Mouse (Mus musculus): ENCODE results near the gene Sft2d1.
"Not testable (repeated sequence)": the region's sequence is repeated elsewhere in the genome, so short reads cannot be mapped to it uniquely, and the experiment has no call there.

Gene Sft2d1

DNA sequence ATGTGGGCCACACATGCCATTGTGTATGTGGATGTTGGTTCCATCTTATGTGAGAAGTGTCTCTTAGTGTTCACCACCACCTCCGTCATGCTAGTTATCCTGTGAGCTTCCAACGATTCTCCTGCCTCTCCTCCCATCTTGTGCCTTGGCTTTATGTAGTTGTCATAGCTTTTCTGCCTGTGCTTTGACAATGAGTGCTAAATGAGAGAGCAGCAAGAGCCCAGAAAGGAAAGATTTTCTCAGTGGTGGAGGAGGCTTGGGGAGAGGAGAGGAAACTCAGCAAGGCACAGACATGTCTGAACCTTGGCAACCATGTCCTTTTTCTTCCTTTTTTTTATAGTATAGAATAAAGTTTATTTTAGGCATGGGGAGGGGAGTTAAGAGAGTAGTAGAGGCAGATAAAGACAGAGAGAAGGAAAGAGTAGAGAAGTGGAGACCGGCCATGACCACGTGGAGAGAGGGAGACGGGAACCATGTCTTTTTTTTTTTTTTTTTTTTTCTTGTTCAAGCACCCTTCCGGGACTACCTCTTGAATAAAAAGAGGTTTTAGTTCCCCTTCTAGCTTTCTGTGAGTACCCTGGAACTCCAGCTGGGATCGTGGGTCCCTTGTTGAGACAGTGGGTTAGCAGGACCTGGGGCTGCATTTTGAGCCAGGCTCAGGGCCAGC lies 8.0 kb upstream of the Sft2d1 start:
- no peak for DNase-seq (ENCODE audit: low spot score)

- no peak for DNase-seq (ENCODE audit: low spot score)
Measured at GRCm38 (mm10) chr17:8303671-8304070, 7.2 kb upstream of the Sft2d1 start.

- no peak for DNase-seq (ENCODE audit: low spot score)
Measured at GRCm38 (mm10) chr17:8305801-8306200, 5.1 kb upstream of the Sft2d1 start.

DNA sequence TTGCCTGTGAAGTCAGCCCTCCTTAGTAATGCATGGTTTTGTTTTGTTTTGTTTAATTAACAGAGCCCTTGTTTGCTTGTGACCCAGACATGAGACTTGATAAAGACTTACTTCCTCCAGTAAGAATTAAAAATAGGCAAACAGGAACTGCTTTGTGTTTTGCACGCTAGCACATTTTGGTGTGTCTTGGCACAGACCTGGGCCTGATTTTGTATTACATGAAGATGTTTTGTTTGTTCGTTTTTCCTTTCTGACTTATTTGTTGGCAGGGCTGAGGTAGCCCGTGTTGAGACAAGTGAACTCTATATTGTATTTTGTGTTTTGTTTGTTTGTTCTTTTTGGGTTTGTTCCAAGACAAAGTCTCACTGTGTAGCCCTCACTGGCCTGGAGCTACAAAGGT lies 849 bp downstream of the Sft2d1 start:
- no peak for DNase-seq (ENCODE audit: low spot score)

DNA sequence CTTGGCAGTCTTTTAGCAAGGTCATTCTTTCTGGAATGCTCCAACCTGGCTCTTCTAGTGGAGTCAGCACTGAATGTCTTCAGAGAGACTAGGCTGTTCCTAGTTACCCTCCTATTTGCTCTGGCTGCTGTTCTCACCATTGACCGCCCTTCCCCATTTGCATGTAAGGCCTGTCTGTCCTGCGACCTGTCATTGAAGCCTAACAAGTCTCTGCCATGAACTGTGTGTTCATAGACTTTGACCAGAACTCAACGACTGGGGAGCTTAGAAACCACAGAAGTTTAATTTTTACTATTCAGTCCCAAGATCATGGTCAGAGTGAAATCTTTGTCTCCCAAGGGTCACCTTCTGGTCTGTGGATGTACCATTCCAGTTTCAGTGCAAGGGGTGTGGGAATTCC lies 3.1 kb downstream of the Sft2d1 start:
- DNase-seq (ENCODE audit: low spot score) = no peak

- no peak for DNase-seq (ENCODE audit: low spot score)
Measured at GRCm38 (mm10) chr17:8316251-8316650, 5.3 kb downstream of the Sft2d1 start.

- not testable (repeated sequence) for DNase-seq (ENCODE audit: low spot score)
Measured at GRCm38 (mm10) chr17:8326877-8327276, 16.0 kb downstream of the Sft2d1 start.

DNA sequence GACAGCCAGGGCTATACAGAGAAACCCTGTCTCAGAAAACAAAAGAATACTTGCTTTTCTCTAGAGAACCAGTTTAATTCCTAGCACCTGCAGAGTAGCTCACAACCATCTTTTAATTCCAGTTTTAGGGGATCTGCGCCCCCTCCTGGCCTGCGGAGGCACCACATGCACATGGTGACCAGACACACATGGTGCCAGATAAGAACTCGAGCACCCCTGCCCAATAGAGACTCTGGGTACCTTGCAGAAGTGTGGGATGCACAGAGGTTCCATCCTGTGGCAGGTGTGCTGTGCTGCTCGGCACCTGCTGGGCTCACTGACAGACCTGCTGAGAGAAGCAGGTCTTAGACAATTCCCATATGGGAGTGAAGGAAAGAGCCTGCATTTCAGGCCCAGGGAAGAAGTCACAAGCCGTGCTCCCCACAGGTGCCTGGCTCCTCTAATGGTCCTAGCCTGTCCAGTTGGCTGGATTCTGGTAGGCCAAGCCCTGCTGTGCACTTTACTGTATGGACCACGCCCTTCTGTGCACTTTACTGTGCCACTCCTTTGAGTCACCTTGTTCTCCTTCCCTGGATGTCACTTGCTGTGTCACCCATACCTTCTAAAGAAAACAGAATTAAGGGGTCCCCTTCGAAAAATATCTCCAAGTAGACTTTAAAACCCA lies 17.7 kb downstream of the Sft2d1 start:
- DNase-seq (ENCODE audit: low spot score) = no peak

- DNase-seq (ENCODE audit: low spot score) = no peak
Measured at GRCm38 (mm10) chr17:8330602-8331001, 19.7 kb downstream of the Sft2d1 start.

- not testable (repeated sequence) for DNase-seq (ENCODE audit: low spot score)
Measured at GRCm38 (mm10) chr17:8337159-8337558, 26.3 kb downstream of the Sft2d1 start, which contains the start of gene Prr18. Gene Prr18, plus strand, starts transcription at chr17:8337459.

DNA sequence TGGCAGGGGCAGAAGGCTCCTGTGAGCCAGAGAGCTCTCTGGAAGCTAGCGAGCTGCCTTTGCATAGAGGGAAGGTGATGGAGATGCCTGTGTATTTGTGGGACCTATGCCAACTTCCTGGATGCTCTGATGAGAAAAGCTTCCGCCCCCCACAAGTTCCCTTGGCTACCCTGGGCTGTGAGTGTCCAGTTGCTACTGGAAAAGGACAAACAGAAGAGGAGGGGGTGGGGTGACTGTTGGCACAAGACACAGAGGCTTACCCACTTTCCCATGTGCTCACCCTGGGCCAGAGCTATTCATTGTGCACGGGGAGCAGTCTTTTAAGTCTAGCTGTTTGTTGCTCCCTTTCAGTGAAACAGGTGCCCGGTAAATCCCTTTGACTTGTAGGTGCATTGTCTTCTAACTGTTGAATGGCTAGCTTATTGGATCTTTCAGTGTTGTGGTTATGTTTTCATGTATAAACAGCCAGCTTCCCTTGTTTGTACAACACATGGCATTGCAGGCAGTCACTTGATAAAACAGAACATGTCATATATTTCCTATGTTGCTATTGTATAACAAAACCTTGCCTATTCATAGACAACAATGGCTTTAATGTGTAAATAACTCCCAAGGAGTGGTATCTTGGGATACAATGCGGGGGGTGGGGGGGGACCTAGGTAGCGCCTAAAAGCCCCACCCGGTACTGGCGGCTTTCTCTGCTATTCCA lies 28.9 kb downstream of the Sft2d1 start:
- no peak for DNase-seq (ENCODE audit: low spot score)

GRCm38 (mm10) chr17:8340407-8341359 lies 29.8 kb downstream of the Sft2d1 start:
- DNase-seq (ENCODE audit: low spot score) = no peak

DNA sequence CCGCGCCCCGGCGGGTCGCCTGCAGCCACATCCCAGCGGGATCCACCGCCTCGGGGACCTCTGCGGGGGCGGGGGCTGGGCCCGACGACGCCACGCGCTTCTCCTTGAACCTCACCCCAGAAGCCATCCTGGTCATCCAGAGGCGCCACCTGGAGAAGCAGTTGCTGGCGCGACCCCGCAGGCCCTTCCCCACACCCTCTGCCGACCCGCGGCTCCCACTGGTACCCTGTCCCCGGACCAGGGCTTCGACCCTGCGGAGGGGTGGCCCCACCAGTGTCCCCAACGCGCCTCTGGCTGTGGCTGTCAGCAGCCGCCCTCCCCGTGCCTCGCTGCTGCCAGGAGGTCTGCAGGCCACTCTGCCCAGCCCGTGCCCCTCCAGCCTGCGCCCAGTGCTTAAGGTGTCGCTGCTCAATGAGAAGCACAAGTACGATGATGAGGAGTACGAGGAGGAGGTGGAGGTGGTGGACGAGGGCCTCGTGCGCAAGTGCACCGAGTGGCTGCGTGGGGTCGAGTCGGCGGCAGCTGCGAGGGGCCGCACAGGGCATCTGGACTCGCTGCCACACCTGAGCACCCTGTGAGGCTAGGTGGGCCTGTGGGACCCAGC lies 30.6 kb downstream of the Sft2d1 start:
- no peak for DNase-seq (ENCODE audit: low spot score)

GRCm38 (mm10) chr17:8342706-8343105 lies 31.8 kb downstream of the Sft2d1 start:
- no peak for DNase-seq (ENCODE audit: low spot score)

DNA sequence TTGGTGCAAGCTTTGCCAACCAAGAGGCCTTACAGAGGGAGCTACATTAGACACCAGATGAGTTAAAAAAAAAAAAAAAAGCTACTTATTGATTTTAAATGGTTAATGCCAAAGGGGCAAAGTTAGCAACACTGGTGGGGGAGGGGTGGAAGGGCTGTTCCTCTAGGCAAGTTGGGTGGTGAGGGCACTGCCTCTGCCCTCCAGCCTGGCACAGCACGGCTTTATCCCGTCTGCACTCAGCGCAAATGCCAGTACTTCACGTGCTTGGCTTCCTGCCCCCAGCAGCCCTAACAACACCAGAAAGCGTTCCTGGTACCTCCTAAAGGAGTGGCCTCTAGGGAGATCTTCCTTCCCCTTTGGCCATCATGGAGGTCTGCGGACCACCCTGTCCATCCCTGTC lies 32.5 kb downstream of the Sft2d1 start:
- no peak for DNase-seq (ENCODE audit: low spot score)

GRCm38 (mm10) chr17:8347765-8348285 lies 36.9 kb downstream of the Sft2d1 start:
- no peak for DNase-seq (ENCODE audit: low spot score)

DNA sequence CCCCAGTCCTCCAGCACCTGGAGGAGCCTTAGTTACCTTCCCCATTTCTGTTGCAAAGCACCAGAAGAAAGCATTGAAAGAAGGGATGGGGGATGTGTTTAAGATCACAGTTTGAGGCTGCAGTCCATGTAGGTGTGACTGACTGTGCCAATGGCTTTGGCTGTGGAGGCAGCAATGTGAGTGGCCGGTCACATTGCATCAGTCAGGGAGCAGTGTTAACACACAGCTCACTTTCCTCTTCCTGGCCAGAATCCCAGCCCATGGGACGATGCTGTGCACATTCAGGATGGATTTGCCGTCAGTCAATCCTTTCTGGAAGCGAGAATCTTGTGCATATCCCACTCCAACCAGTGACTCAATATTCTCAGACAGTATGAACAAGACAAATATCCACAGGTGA lies 38.0 kb downstream of the Sft2d1 start:
- DNase-seq (ENCODE audit: low spot score) = no peak

GRCm38 (mm10) chr17:8351088-8351487 lies 40.2 kb downstream of the Sft2d1 start:
- peak; percentile 67 for DNase-seq (ENCODE audit: low spot score)

DNA sequence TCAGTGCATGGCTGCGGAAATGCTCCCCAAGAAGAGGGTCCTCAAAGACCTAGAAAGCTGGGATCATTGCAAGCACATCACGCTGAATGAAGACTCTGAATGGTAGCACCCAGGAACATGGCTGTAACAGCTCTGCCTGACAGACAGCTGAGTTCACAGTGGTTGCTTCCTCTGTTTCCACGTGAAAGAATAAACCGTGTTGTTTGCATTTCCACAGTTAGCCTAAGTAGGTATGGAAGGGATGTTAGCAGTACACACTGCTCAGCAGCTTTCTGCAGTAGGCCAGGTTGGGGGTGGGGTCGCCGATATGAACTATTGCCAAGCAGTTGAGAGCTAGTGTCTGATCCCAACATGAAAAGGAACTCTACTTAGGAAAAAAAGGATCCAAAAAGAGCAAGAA lies 44.8 kb downstream of the Sft2d1 start, which contains the start of gene T2:
TSS of gene T2 (plus strand) at position 301 of the 400 bp plus-strand sequence.
- DNase-seq (ENCODE audit: low spot score) = no peak

GRCm38 (mm10) chr17:8357498-8357897 lies 46.6 kb downstream of the Sft2d1 start:
- DNase-seq (ENCODE audit: low spot score) = no peak

DNA sequence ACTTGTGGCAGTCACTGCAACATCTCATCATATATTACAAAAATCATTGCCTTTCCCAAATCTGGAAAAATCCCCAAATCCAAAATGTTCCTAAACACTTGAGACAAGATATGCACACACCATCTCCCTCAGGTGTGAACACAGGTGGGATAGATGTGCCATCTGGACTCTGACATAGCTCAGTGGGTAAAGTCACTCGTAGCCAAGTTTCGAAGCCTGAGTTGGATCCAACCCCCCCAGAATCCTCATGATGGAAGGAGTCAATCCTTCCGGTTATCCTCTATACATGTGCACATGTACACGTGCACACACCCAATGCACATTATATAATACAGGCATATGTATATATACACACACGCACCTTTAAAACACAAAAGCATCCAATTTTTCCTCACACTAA lies 50.0 kb downstream of the Sft2d1 start:
- DNase-seq (ENCODE audit: low spot score) = no peak

Measured in left cerebral cortex, adult 11 months (tissue).